Mouse (Mus musculus) monocyte, adult 5-6 weeks (primary cell): ENCODE results near the gene Asic2. TPM values are rescaled to one million over a fixed set of nuclear protein-coding genes. Genes with fewer than 3 reads are reported as not detected.

Source experiments
- ATAC-seq: fragments of 153-309, 156-312 bp; replicated peaks from 2 replicates; pipeline ENCODE4 v1.8.0; 2017; ENCODE audit warnings: mild to moderate bottlenecking; ENCODE audit not compliant: low TSS enrichment, insufficient number of reproducible peaks, severe bottlenecking, poor library complexity, low FRiP score
- total RNA-seq: library from RNA; stranded (forward); fragments of 200-1000, 200-491, 200-594 nt; gene quantifications from 3 replicates; pipeline ENCODE4 v1.2.3, GENCODE M21; 2017

Gene Asic2
- total RNA-seq, 1 experiment from 2014 or later: not detected

GRCm38 (mm10) chr11:80966040-80966439 is 1002.2 kb downstream of the Asic2 start:
- ATAC-seq: no peak

- ATAC-seq: no peak
Measured at GRCm38 (mm10) chr11:80961326-80961725, 1006.9 kb downstream of the Asic2 start.

GRCm38 (mm10) chr11:80958086-80958671 is 1010.1 kb downstream of the Asic2 start:
- no peak for ATAC-seq

- ATAC-seq: no peak
Measured at GRCm38 (mm10) chr11:80955915-80956314, 1012.3 kb downstream of the Asic2 start.

GRCm38 (mm10) chr11:80954147-80954546 is 1014.1 kb downstream of the Asic2 start:
- no peak for ATAC-seq

- ATAC-seq: no peak
Measured at GRCm38 (mm10) chr11:80949068-80949738, 1019.1 kb downstream of the Asic2 start.

GRCm38 (mm10) chr11:80948103-80948502 is 1020.2 kb downstream of the Asic2 start:
- ATAC-seq: no peak

- no peak for ATAC-seq
Measured at GRCm38 (mm10) chr11:80946163-80946562, 1022.1 kb downstream of the Asic2 start.

GRCm38 (mm10) chr11:80923286-80923951 is 1044.8 kb downstream of the Asic2 start:
- no peak for ATAC-seq

- ATAC-seq: no peak
Measured at GRCm38 (mm10) chr11:80918332-80918731, 1049.9 kb downstream of the Asic2 start.

- no peak for ATAC-seq
Measured at GRCm38 (mm10) chr11:80917688-80918087, 1050.6 kb downstream of the Asic2 start.

- no peak for ATAC-seq
Measured at GRCm38 (mm10) chr11:80913408-80914024, 1054.7 kb downstream of the Asic2 start.

GRCm38 (mm10) chr11:80912721-80913120 is 1055.5 kb downstream of the Asic2 start:
- ATAC-seq: no peak

GRCm38 (mm10) chr11:80907820-80908219 is 1060.4 kb downstream of the Asic2 start:
- ATAC-seq: no peak

- ATAC-seq: no peak
Measured at GRCm38 (mm10) chr11:80906456-80906855, 1061.8 kb downstream of the Asic2 start.

GRCm38 (mm10) chr11:80904559-80904958 is 1063.7 kb downstream of the Asic2 start:
- no peak for ATAC-seq

GRCm38 (mm10) chr11:80903426-80903825 is 1064.8 kb downstream of the Asic2 start:
- ATAC-seq: no peak

- ATAC-seq: no peak
Measured at GRCm38 (mm10) chr11:80902664-80903063, 1065.6 kb downstream of the Asic2 start.

- ATAC-seq: no peak
Measured at GRCm38 (mm10) chr11:80900555-80900954, 1067.7 kb downstream of the Asic2 start.

GRCm38 (mm10) chr11:80895853-80896252 is 1072.4 kb downstream of the Asic2 start:
- no peak for ATAC-seq
